Mouse (Mus musculus) kidney, adult 2 months (tissue): ENCODE results near the gene Vmn1r213.

Experiments
- CTCF ChIP-seq: fragments of 200-500 bp; conservative IDR thresholded peaks from 2 replicates; pipeline ENCODE4 v1.5.1; 2011; ENCODE audit warnings: low read depth, mild to moderate bottlenecking, control low read depth, low read length, moderate library complexity, mixed read lengths; ENCODE audit not compliant: insufficient read depth, insufficient read length
- POLR2A ChIP-seq: fragments of 200-500 bp; IDR thresholded peaks from one replicate; pipeline ENCODE4 v1.6.1; 2011; ENCODE audit warnings: low read depth, low read length, control low read depth

GRCm38 (mm10) chr13:22992178-22992700 is 15.2 kb upstream of the Vmn1r213 start:
- TF ChIP-seq POLR2A (no peak), CTCF (no peak)
